Mouse (Mus musculus): ENCODE measurements at regions not wholly inside any gene's neighbourhood (a gene's known extent, or its start where the extent isn't known, plus 50 kb on each side); places are given as distances from the start of the nearest gene placed in this dataset.

- no peak for TF ChIP-seq CTCF (conservative IDR thresholded peaks at IDR 0.05; ENCODE audit: low read length)
- TF ChIP-seq POU5F1 (IDR thresholded peaks at IDR 0.05; ENCODE audit: borderline replicate concordance, low read length) = no peak
Observed at GRCm38 (mm10) chr3:103464729-103465128, 110.3 kb upstream of the Syt6 start.
